Mouse (Mus musculus): ENCODE measurements around the gene Gm1604a.
A peak's percentile ranks its signal among the peaks of the same experiment; 100 is the strongest.
"Not testable (repeated sequence)": the region's sequence is repeated elsewhere in the genome, so short reads cannot be mapped to it uniquely, and the experiment has no call there.

Gm1604a gene

GRCm38 (mm10) chr17:7068997-7069539 is 43.7 kb downstream of the Gm1604a start:
- DNase-seq (ENCODE audit: low spot score), result not testable (repeated sequence)

- not testable (repeated sequence) for DNase-seq (ENCODE audit: low spot score)
Observed at GRCm38 (mm10) chr17:7069561-7070240, 44.3 kb downstream of the Gm1604a start.

GRCm38 (mm10) chr17:7074494-7074893 is 49.1 kb downstream of the Gm1604a start:
- not testable (repeated sequence) for DNase-seq (ENCODE audit: low spot score)

GRCm38 (mm10) chr17:7075519-7075918 is 50.2 kb downstream of the Gm1604a start:
- DNase-seq (ENCODE audit: low spot score), result not testable (repeated sequence)

GRCm38 (mm10) chr17:7079558-7079957 is 54.2 kb downstream of the Gm1604a start:
- peak; percentile 14 for DNase-seq (ENCODE audit: low spot score)

GRCm38 (mm10) chr17:7084523-7084922 is 59.2 kb downstream of the Gm1604a start:
- DNase-seq (ENCODE audit: low spot score), result not testable (repeated sequence)

- not testable (repeated sequence) for DNase-seq (ENCODE audit: low spot score)
Observed at GRCm38 (mm10) chr17:7085469-7086168, 60.3 kb downstream of the Gm1604a start.

GRCm38 (mm10) chr17:7086836-7087235 is 61.5 kb downstream of the Gm1604a start:
- DNase-seq (ENCODE audit: low spot score), result not testable (repeated sequence)

GRCm38 (mm10) chr17:7097835-7098519 is 72.6 kb downstream of the Gm1604a start:
- DNase-seq (ENCODE audit: low spot score), result not testable (repeated sequence)

GRCm38 (mm10) chr17:7099096-7099495 is 73.7 kb downstream of the Gm1604a start:
- DNase-seq (ENCODE audit: low spot score), result not testable (repeated sequence)

- DNase-seq (ENCODE audit: low spot score), result not testable (repeated sequence)
Observed at GRCm38 (mm10) chr17:7102945-7103344, 77.6 kb downstream of the Gm1604a start.

- not testable (repeated sequence) for DNase-seq (ENCODE audit: low spot score)
Observed at GRCm38 (mm10) chr17:7111658-7112057, 86.3 kb downstream of the Gm1604a start.

GRCm38 (mm10) chr17:7116265-7116664 is 90.9 kb downstream of the Gm1604a start:
- DNase-seq (ENCODE audit: low spot score), result not testable (repeated sequence)

GRCm38 (mm10) chr17:7120835-7121234 is 95.5 kb downstream of the Gm1604a start:
- DNase-seq (ENCODE audit: low spot score), result not testable (repeated sequence)

GRCm38 (mm10) chr17:7122554-7122953 is 97.2 kb downstream of the Gm1604a start:
- DNase-seq (ENCODE audit: low spot score), result not testable (repeated sequence)

- not testable (repeated sequence) for DNase-seq (ENCODE audit: low spot score)
Observed at GRCm38 (mm10) chr17:7126475-7126874, 101.1 kb downstream of the Gm1604a start.

- DNase-seq (ENCODE audit: low spot score), result not testable (repeated sequence)
Observed at GRCm38 (mm10) chr17:7134002-7134401, 108.6 kb downstream of the Gm1604a start.

GRCm38 (mm10) chr17:7135277-7135676 is 109.9 kb downstream of the Gm1604a start:
- DNase-seq (ENCODE audit: low spot score), result not testable (repeated sequence)

All from ovary, postnatal 10 days (tissue).